Mouse (Mus musculus) thymus, postnatal 25 days (tissue): Measurements from ENCODE around the gene Tfap2c.

Source experiments
- DNase-seq: peaks from one replicate; pipeline ENCODE4 v3.0.0; 2022

Tfap2c gene

DNA sequence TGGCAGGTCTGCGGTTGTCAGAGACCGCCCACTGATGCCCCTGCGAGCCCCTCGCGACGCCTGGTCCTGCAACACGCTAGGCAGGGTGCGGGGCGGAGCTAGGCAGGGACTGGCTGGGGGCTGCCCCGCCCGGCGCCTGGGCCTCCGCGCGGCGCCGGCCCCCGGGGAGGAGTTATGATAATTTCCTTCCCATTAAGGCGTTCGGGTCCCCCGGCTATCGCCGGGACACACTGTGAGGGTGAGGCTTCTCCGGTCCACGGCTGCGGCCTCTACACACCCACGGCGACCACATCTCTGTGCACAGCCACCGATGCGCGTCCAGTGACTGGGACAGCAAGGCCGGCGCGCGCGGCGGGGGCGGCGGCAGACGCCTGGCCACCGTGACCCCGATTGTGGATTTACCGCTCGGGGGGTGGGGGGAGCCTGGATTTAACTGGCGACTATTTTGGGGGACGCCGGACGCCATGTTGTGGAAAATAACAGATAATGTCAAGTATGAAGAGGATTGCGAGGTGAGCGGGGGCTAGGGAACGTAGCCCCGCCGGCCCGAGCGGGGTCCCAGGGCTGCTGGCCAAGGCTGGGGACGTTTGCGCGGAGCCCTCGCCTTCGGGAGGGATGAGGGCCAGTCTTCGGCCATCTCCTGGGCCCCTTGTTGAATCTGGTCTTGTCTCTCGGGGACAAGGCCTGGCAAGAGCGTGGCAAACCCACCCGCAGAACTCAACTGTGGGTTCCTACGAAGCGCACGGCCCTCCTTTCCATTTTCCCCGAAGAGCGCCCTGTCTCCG is at the start of gene Tfap2c:
Gene Tfap2c, plus strand, starts transcription at position 223 of the 785 bp plus-strand sequence.
- peak; percentile 18 for DNase-seq

DNA sequence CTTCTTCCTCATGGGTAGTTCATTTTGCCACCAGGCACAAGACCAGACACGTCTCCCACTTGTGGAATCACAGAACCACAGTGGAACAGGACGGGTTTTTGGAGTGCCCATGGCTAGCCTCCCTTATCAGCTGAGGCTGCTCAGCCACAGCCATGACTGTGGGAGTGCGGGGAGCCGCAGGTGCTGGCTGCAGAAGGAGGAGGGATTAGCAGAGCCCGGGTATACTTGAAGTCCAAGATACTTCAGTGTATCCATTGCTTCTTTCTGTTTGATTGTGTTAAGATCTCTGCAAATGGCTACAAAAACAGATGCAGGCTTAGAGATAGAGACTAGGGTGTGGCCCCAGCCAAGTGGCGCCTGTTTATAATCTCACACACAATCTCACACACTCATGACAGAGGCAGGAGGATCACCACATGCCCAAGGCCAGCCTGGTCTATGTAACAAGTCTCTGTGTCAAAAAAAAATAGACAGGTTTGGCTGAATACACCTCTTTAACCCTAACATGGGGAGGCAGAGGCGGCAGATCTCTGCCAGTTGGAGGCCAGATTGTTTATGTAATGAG is 48.6 kb upstream of the Tfap2c start:
- DNase-seq: no peak

DNA sequence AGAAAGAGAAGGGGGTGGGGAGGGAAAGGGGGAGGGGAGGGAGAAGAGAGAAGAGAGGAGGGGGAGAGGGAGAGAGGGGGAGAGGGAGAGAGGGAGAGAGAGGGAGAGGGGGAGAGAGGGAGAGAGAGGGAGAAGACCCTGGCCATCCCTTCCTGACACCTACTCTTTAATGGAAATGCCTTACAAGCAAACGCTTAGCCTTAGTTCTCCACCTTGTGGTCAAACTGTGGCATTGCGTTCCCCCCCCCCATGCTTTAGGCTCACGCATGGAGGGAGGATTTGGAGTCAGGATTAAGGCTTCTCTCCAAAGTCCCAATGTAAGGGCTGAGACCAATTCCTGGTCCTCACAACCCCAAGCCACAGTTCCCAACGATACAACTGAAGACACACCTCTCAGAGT is 48.1 kb upstream of the Tfap2c start:
- peak; percentile 14 for DNase-seq

DNA sequence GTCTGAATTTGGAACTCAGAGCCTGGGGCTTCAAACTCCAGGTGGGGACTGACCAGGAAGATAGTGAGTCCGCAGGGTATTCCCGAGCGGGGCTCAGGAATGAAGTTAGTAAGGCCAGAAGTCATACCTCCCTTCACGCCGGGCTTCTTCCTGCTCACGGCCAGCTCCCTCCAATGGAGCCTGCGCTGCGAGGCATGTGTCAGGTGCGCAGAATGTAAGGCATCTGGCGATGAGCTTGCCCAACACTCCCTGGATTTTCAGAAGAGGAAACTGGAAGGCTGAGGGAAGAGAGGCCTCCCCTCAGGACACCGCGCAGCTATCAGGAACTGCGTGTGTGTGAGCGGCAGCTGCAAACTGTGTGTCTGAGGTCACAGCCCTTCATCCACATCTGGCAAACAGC is 47.2 kb upstream of the Tfap2c start:
- no peak for DNase-seq

DNA sequence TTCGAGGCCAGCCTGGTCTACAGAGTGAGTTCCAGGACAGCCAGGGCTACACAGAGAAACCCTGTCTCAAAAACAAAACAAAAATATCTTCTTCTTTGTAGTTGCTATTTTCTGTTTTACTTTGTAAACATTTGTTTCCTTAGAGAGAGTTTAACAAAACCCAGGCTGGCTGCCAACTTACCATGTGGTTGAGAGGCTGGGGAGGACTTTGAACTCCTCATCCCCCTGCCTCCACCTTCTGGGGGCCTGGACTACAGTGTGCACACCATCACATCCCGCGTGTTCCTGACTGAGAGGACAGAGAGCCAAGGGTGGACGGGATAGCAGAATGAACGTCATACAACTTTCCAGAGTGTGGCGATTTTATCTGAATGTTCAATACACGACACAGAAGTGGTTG is 43.3 kb upstream of the Tfap2c start:
- DNase-seq: no peak

DNA sequence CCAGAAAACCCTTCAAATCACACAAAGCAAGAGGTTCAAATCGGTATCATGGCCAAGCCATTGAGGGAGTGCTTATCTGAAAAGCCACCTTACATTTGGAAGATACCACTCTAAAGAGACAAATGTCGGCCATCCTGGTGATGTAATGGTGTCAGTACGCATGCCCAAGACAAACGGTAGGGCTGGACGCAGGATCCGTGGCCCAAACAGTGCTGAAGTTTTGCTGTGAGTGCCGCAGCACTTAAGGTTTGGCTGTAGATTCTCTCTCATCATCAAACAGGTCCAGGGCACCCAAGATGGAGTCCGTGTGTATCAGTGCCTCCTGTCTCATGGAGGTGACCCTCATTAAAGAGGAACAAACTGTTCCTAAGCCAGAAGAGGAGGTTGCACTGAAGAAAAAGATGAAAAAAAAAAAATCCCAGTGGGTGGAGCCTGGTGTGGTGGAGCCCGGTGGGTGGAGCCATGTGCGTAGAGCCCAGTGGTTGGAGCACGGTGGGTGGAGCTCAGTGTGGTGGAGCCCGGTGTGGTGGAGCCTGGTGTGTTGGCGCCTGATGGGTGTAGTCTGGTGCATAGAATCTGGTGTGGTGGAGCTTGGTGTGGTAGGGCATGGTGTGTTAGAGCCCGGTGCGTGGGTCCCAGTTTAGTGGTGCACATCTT is 39.2 kb upstream of the Tfap2c start:
- DNase-seq: no peak

DNA sequence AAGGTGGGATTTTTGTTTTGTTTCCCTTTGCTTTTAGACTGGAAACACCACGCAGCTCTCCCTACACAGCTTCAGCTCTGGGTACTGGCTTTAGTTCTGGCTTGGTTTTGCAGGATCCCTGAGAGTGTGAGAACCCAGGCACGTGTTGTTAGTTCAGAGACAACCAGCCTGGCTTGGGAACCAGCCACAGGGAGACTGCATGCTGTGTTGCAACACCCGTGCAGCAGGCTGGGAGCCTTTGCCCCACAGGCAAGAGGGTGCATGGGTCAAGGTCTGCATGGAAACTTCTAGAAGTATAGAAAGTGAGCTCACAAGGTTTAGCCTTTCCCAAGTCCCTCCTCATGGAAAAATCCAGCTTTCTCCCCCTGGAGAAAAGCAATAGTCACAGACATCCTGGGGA is 38.5 kb upstream of the Tfap2c start:
- DNase-seq: no peak

DNA sequence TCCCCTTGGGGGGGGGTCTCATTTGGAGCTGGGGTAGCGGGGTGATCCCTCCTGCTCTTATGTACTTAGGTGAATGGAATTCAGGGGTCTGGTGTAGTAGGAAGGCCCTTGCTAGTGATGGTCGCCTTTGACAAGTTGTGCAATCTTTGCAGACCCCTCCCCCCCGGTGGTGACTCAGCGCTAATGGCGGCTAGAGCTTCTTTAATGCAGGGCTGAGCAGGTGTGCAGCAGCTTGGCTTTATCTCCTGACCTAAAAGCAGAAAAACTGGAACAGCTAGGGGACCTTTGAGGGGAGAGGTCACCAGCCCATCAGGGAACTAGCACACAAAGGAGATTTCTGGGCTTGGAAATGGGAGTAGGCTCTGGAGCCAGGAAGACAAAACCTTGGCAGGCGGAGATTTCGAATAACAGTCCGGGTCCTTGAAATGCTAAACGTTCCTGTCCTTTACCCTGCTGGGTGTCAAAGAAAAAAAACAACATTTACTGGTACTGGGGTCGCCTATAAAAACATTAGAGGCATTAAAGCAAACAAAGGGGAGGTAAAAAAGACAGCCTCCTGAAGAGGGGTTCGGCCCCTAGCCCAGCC is 32.9 kb upstream of the Tfap2c start:
- DNase-seq: no peak

DNA sequence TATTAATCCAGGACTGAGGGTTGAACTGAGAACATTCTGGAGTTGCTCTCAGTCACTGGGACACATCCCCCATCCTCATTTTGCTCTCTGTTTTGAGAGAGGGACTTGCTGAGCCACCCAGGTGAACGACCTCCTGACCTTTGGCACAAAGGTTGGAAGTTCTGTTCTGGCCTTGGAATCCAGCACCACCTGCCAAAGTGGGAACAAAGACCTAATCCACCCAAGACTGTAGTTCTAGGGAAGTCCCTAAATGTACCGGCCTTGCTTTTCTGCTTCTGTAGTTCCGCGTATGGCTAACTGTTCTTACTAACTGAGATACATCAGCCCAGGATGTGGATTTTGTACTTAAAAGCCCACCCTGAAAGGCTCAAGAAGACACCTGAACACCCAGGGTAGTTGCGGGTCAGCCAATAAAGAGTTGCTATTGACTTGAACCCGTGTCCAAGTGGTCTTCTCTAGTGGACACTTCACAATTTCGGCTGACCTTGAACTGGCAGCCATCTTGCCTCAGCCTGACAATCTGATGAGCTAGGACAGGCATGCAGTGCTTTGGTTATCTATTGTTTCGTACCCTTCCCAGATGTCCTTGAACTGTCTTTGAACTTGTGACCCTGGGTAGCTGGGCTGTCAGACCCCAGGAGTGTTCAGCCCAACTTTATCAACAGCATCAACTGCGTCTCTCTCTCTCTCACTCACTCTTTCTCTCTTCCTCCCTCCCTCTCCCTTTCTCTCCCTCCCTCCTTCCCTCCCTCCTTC is 28.6 kb upstream of the Tfap2c start:
- DNase-seq: no peak

DNA sequence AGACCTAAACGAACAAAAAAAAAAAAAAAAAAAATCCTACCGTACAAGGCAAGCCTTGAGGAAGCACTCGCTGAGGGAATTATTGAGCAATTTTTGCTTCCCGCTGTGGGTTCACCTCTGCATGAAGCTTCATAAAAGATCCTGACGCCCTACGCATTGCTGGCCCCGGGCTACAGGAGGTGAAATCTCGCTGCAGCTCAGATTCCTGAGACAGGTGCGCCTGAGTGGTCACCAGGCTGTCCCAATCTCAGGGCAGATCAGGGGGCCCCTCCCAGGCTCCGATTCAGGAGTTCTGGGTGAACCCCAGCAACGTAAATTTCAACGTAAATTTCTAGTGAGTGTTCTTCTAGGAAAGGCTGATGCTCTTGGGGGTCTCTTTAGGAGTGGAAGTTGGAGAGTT is 26.9 kb upstream of the Tfap2c start:
- DNase-seq: no peak

DNA sequence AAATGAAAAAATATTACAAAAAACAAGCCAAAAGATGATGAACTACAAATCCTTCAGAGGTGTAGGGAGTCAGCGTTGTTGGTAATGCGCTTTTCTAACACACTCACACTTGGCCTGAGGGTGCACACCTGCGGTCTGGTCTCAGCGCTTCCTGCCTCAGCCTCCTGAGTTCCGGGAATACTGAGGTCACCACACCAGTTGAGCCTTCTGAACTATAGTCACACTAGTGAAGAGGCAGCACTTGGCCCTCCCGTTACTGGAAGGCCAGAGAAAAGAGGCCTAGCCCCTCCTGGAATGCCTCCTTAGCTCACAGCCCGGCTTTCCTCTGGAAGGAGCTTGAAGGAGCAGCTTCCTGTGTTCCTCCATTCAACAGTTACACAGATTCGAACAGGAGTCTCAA is 22.2 kb upstream of the Tfap2c start:
- DNase-seq: no peak

DNA sequence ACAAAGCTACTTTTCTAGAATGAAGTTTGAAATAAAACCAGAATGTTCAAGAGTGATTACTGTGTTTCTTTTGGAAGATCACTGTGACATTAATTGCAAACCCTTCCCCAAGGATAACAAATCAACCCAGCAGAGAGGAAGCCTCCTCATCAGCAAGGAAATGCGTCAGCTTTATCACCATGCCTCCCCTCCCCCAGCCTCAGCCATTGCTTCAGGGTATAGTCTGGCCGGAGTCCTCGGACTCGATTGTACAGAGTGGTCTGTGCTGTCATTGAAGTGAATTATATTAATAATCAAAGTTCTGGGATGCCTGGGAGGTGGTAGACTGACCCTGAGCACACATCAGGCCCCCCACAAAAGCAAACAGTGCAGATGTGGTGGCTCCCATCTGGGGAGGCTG is 5.4 kb upstream of the Tfap2c start:
- no peak for DNase-seq

DNA sequence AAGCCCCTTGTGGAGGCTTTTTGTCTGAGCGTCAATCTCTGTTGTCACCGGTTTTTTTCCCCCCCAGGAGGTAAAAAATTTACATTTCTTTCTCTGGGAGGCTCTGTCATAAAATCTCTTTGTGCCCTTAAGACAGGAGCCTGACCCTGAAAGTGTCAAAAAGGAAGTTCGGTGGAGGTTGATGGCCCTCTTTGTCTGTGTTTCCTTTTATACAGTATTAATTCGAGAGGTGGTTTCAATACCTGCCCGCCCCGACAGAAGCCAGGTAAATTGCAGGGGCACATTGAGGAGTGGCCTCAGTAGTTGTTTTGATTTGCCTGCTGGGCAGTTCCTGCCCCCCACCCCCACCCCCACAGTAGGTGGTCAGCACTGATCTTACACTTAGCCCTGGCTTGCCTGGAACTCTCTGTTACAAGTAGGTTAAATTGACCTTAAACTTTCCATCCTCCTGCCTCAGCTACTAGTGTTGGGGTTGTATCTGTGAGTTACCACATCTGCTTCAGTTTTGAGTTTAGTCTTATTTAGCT is 4.7 kb upstream of the Tfap2c start:
- DNase-seq: no peak

DNA sequence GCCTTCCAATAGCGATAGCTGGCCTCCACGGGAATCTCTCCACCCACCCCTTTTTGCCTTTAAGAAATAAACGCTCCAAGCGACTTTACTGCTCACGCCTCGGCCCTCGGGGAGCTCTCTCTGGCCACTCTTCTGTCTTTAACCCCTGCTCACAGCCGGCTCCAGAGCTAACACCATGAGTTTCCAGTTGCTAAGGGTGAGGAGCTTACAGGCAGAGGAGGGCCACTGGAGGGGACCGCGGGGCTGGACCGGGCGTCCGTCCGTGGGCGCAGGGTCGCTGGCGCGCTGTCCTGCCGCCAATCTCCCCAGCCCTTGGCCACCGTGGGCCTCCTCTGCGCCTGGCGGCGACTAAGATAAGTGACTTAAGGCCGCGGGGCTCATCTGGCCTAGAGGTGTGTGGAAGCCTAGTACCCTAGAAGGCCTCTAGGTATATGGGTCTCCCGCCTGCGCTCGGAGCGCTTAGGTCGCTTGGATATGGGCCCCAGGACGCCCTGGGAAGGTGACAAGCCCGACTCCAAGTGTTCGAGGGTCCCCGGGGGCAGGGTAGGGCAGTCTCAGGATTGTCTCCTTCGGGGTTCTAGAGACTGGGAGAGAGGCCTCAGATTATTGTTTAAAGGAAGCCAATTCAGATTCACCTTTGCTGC is 3.7 kb upstream of the Tfap2c start:
- no peak for DNase-seq

DNA sequence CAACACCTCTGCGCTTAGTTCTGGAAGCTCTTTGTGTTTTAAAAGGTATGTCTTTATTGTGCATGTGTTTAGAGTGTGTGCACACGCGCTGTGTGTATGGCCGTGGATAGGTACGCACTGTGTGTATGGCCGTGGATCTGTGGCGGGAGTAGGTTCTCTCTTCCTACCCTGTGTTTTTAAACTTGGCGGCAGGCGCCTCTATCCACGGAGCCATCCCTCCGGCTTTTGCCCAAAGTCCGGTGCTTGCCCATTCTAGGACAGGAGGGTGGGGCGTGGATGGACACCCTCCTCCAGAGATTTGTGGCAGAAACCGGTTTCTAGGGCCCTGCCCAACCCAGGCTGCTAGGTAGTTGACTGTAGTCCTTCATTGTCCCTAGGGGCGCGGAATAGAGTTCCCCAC is 2.8 kb upstream of the Tfap2c start:
- no peak for DNase-seq

DNA sequence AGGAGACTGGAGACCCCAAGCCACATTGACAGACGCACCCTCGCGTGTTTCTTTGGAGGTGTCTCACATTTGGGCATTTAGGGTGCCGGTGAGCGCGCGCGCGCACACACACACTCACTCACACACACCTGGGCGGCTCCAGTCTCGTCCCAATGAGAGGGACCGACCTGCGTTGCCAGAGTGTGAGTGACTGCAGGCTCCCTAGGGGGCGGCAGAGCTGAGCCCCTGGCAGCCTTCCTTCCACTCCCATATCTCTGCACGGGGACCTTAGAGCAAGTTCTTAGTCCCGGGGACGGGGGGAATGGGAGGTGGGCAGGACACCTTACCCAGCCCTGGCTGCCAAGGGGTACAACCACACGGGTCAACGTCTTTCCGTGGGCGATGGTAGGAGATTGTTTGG is 2.3 kb upstream of the Tfap2c start:
- DNase-seq: peak; percentile 35

DNA sequence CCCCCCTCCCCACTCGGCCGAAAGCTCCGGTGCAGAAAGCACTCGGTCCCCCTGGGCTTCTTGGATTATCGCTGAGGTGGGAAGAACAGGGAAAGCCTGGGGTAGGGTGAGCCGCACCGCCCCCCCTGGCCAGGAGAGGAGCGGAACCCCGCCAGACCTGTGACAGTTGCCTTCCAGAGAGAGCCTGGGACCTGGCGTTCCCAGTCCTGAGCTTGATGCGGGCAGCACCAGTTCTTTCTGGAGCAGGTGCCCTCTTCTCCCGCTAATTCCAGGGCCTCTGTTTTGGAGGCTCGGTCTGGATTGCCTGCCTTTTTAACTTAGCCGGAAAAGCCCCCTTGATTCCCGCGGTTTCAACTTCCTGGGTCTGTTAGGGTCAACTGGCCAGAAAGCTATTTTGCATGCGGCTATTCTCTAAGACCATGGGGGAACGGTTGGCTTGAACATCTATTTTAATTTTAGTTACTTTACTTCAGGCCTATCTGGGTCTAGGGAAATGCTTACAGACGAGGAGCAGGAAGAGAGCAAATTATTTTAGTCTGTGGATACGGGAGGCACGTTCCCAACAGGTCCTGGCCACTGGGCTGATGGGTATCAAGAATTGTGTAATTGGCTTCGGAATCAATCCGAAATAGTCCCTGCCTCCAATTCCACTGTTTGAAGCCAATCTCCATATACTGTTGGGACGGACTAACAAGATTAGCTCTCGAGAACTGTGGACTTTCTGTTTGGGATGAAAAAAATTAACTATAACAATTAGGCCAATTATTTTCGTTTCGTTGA is 1.4 kb upstream of the Tfap2c start:
- DNase-seq: no peak

DNA sequence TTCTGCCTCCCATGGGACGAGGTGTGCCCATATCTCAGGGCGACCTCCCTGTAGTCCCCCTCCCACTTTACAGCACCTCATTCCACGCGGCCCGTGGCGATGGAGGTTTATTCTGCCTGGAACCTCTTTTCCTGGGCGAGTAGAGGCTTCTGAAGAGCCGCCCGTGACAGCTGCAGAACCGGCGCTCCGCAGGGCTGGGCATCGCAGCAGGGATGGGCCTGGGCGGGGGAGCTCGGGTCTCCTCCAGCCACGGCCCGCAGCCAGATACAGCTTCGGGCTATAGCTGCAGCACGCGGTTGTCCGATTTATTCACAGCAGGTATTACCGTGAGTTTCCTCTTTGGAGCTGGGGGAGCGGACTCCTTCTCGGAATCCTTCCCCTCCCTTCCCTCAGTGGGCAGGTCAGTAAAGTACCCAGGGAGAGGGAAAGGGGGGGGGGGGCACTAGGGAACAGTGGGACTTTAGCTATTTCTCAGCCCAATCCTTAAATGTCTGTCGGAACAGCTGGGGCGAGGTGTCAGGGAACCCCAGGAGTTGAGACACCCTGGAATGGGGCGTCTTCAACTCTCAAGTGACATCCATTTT is 629 bp upstream of the Tfap2c start:
- no peak for DNase-seq

DNA sequence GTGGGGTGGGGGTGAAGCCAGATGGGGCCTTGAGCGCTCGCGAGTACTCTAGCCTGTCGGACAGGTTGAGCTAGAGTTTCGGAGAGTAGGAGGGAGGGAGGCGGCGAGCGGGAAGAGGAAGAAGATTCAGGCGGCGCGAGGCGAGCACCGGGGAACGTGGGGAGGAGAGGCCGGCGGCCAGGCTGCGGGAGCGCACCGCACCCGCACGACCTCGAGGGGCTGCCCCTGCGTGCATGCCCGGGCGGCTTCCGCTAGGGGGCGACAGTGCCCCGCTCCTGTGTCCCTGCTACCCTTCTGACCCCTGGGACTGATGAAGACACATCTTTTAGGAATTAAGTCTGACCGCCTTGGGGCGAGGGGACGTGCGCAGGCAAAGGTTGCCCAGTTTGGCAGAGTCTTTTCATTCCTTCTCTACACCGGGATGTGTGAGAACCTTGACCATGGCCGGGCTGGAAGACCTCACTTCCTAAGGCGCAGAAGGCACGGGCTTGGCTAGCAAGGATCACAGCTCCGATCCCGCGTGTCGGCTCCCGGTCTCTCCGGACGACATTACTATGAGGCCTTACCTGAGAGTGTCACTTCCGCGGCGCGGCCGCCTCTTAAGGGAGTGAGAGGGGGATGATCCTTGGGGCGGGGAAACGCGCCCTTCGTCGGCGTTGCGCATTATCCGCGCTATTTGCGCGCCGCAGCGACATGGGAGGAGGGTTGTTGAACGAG is 1.1 kb downstream of the Tfap2c start:
- peak; percentile 62 for DNase-seq

DNA sequence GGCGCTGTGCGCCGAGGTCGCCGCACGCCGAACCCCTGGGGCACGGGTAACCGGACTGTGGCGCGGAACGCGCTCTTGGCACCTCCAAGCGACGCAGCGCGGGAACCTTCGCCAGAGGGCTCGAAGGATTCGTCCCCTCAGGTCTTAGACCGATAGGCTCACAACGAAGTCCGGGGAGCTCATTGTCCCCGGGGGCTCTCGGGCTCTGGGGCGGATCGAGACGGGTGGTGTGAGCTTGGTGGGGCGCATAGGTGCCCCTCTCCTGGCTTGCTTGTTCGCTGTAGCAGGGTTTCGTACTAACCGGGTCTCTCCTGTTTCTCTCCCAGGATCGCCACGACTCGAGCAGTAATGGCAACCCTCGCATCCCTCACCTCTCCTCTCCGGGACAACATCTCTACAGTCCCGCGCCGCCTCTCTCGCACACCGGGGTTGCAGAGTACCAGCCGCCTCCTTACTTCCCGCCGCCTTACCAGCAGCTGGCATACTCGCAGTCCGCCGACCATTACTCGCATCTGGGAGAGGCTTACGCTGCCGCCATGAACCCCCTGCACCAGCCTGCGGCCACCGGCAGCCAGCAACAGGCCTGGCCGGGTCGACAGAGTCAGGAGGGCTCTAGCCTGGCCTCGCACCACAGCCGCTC is 1.8 kb downstream of the Tfap2c start:
- no peak for DNase-seq
